Mouse (Mus musculus) olfactory bulb, adult 2 months (tissue): ENCODE measurements around the gene Cd37.

Experiments used
- CTCF ChIP-seq: fragments of 200-500 bp; IDR thresholded peaks from 2 replicates; pipeline ENCODE4 v1.5.1; 2012; ENCODE audit warnings: low read depth, mild to moderate bottlenecking, low read length, moderate library complexity; ENCODE audit not compliant: insufficient read depth
- POLR2A ChIP-seq: fragments of 200-500 bp; IDR thresholded peaks from 2 replicates; pipeline ENCODE4 v1.6.1; 2012; ENCODE audit warnings: mild to moderate bottlenecking, low read depth, low read length, moderate library complexity; ENCODE audit not compliant: insufficient read depth

DNA sequence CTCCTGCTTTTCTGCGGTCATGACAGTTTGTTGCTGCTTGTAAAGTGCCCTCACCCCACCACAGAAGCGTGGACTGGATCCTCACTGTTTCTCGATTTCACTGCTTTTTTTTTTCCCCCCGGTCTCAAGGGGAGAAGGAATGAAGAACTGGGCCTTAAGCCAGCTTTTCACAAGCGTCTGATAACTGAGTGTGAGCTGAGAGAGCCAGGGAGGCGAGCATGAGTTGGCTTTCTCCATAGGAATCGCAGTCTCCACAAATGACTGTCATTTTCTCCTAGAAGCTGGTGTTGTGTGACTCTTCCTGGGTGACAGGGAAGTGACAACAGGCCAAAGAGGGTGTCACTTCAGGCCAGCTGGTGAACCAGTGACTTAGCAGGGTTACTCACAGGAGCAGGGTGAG, 23.4 kb upstream of the Cd37 start:
- no peak for TF ChIP-seq POLR2A
- no peak for TF ChIP-seq CTCF
